In genomic region chr7:106440900-106441506, GRCm38 (mm10) we compare ENCODE assay signal across 15 mouse cellular contexts.
DNase-seq lines count a peak whose midpoint lies in the region; ATAC-seq and TF ChIP-seq lines count a peak whose summit lies in the region.
"Had no signal": no experiment of that assay in that cellular context is flagged by ENCODE, and none has a peak within 500 bp of the region (broad histone marks: within the 10 kb centered on the region; RNA-seq: fewer than 3 reads in every experiment).

No protein-coding gene starts in this region.

- peaks cover 2% of the 10 kb centered on the region; the same call in 1 of the 2 replicates for H3K4me1 ChIP-seq in thymus, adult 2 months (replicated peaks; ENCODE audit: control insufficient read depth, insufficient read depth, low read length)
- H3K4me1 ChIP-seq: intestine, embryonic 15.5 days; limb, embryonic 13.5 days; midbrain, embryonic 15.5 days had no signal

- peak; percentile 34 to 51 for DNase-seq in heart, adult 18-20 months
- no peak for DNase-seq in heart, postnatal 10 days
- DNase-seq in thymus, adult 2 months: no peak
- DNase-seq in thymus, adult 18-20 months: no peak
- peak; percentile 61 for DNase-seq in naive thymus-derived CD4-positive, alpha-beta T cell, adult 2 months (ENCODE audit: low read depth)
- no peak for DNase-seq in left cerebral cortex, adult 2 months (ENCODE audit: extremely low spot score in 1 of 2, low spot score in 2 of 2)
- no peak for DNase-seq in left cerebral cortex, adult 8-10 months (ENCODE audit: low spot score in 2 of 2)
- DNase-seq: adrenal gland, postnatal 14 days; cerebellum, adult 11-12 months; lung, embryonic 14.5 days; right cerebral cortex, postnatal 25 days had no signal

- peak overlapping the region; percentile 12; the same call in 1 of the 2 replicates for H3K4me3 ChIP-seq in thymus, adult 2 months (ENCODE audit: control insufficient read depth, insufficient read depth, low read length)
- no peak overlapping the region for H3K4me3 ChIP-seq in left cerebral cortex, adult 2 months
- H3K4me3 ChIP-seq: intestine, embryonic 15.5 days; limb, embryonic 13.5 days; midbrain, embryonic 15.5 days had no signal

- H3K36me3 ChIP-seq in thymus, adult 2 months (ENCODE audit: control insufficient read depth, insufficient read depth, low read length): no peaks in the 10 kb centered on the region
- H3K36me3 ChIP-seq: intestine, embryonic 15.5 days; limb, embryonic 13.5 days; midbrain, embryonic 15.5 days had no signal

- 0% methylated on average over 1 of the region's 1 CpGs for WGBS in thymus, adult 2 months

- TF ChIP-seq CTCF in thymus, adult 2 months (IDR thresholded peaks at IDR 0.05; ENCODE audit: borderline replicate concordance, control insufficient read depth, extremely low read depth, insufficient read depth, low read length, poor library complexity): no peak
- TF ChIP-seq CTCF in left cerebral cortex, adult 2 months (IDR thresholded peaks at IDR 0.05): no peak

- 0 out of 2 replicates have a peak overlapping the region, but pooled peaks have one; percentile 44 for H3K27ac ChIP-seq in thymus, adult 2 months (ENCODE audit: control insufficient read depth, insufficient read depth, low read length)
- H3K27ac ChIP-seq in left cerebral cortex, adult 2 months: no peak overlapping the region
- H3K27ac ChIP-seq: intestine, embryonic 15.5 days; limb, embryonic 13.5 days; midbrain, embryonic 15.5 days had no signal

- intact Hi-C loops in heart, postnatal 10 days (cut with DNase I): no loop called here
- intact Hi-C loops in left cerebral cortex, adult 2 months (cut with DNase I): no loop called here

- H3K27me3 ChIP-seq in thymus, adult 2 months (ENCODE audit: control insufficient read depth, insufficient read depth, low read length): no peaks in the 10 kb centered on the region
- H3K27me3 ChIP-seq: intestine, embryonic 15.5 days; limb, embryonic 13.5 days; midbrain, embryonic 15.5 days had no signal

- ATAC-seq in granulocyte monocyte progenitor cell, adult 5-6 weeks (replicated peaks; ENCODE audit: poor library complexity, severe bottlenecking): peak; percentile 94
- ATAC-seq: intestine, embryonic 15.5 days; midbrain, embryonic 15.5 days had no signal

- TF ChIP-seq POLR2A in thymus, adult 2 months (IDR thresholded peaks at IDR 0.05; ENCODE audit: control insufficient read depth, extremely low read depth, insufficient read depth, low read length, poor library complexity): no peak

Comparison
In these comparisons a context has a peak if more than half of its experiments do, and no peak if none do; other contexts are left out.
1. DNase-seq: peak in heart, adult 18-20 months (2 of 2) and naive thymus-derived CD4-positive, alpha-beta T cell, adult 2 months (single experiment); none in heart, postnatal 10 days (0 of 2), thymus, adult 2 months (single experiment), thymus, adult 18-20 months (0 of 2), left cerebral cortex, adult 2 months (0 of 2) and left cerebral cortex, adult 8-10 months (0 of 2).